Mouse (Mus musculus): ENCODE measurements around the gene Zdhhc6. TPM values are rescaled to one million over a fixed set of nuclear protein-coding genes. Genes with fewer than 3 reads are reported as not detected.

Gene Zdhhc6
- polyA plus RNA-seq, 1 experiment: 65.9 TPM

DNA sequence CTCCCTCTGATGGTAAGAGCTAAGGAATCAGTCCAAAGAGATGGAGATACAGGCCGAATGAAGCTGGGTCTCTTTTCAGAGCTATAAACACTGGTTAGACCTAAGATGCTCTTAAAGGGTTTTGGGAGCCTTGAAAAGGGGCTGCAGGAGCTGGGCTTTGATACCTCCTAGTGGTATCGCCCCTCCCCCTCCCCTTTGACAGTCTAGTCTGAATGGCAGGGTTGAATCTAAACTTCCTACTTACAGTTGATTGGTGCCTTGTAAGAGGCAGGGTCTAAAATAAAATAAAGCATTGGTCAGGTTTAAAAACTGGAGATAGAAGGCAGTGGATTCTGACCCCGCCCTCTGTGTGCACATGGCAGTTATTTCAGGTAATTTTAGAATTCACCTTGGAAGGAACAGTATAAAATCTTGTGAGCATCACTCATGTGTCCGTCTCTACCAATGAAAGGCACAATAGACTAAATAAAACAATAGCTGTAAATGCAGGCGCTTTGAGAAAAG is 61.3 kb downstream of the Zdhhc6 start:
- Histone ChIP-seq H3K36me3 (ENCODE audit: control insufficient read depth, insufficient read depth, low read length, poor library complexity, severe bottlenecking) (no peaks in the 10 kb centered on the region), H3K4me3 (ENCODE audit: low read depth, low read length) (no peak overlapping the region), H3K27ac (ENCODE audit: insufficient read depth, low read length) (no peak overlapping the region), H3K9ac (ENCODE audit: low read depth, poor library complexity, severe bottlenecking) (peak overlapping the region; percentile 82), H3K9me3 (replicated peaks; ENCODE audit: control insufficient read depth, insufficient read depth, low read length, poor library complexity, severe bottlenecking) (peaks cover 3% of the 10 kb centered on the region), H3K27me3 (ENCODE audit: control insufficient read depth, insufficient read depth, low read length, poor library complexity, severe bottlenecking) (no peaks in the 10 kb centered on the region), H3K4me1 (ENCODE audit: control insufficient read depth, insufficient read depth, low read length) (peaks cover 2% of the 10 kb centered on the region)
- TF ChIP-seq EP300 (IDR thresholded peaks at IDR 0.05; ENCODE audit: insufficient read depth, low read depth, low read length) (no peak), CTCF (IDR thresholded peaks at IDR 0.05; ENCODE audit: low read depth, low read length) (no peak), POLR2A (IDR thresholded peaks at IDR 0.05; ENCODE audit: insufficient read depth, low read length) (no peak)

DNA sequence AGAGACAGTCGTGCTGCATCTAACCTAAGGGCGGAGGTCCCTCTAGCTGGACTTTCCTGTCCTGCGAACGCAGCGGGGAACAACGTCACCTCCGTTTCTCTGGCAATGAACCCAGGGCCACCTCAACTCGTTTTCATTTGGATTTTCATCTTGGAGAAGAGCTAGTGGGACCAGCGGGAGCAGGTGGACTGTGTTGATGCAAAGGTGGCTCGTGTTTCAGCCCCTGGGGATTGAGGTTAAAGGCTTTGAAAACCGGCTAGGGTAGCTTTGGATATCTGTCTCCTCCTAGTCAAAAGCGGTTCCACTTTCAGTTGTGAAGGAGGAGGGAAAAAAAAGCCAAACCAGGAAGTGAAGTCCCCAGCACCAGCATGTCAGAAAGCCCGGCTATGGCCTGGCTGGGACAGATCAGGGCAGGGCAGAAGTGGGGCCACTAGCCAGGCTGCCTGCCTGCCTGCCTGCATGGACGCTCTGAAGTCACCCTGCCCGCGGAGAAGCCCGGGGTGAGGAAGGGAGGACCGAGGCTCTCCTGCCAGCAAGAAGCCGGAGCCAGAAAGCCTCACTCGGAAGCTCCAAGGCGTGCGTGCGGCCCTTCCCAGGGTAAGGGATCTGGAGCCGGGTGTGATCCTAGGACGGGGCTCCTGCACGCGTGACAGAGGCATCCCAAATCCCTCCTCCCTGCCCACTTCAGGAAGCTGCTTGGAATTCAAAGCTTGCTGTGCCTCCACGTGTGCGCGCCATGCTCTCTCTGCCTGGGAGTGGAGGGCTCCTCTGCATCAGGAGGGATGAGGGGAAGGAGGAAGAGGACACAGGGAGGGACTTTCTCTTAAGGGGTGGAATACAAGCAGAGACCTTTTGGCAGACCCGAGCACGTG is 62.0 kb downstream of the Zdhhc6 start:
- no peak for TF ChIP-seq EP300 (IDR thresholded peaks at IDR 0.05; ENCODE audit: insufficient read depth, low read depth, low read length)
- no peak for TF ChIP-seq CTCF (IDR thresholded peaks at IDR 0.05; ENCODE audit: low read depth, low read length)
- TF ChIP-seq POLR2A (IDR thresholded peaks at IDR 0.05; ENCODE audit: insufficient read depth, low read length): no peak
- Histone ChIP-seq H3K27ac (ENCODE audit: insufficient read depth, low read length) (peak overlapping the region; percentile 58), H3K9ac (ENCODE audit: low read depth, poor library complexity, severe bottlenecking) (peak overlapping the region; percentile 82)

DNA sequence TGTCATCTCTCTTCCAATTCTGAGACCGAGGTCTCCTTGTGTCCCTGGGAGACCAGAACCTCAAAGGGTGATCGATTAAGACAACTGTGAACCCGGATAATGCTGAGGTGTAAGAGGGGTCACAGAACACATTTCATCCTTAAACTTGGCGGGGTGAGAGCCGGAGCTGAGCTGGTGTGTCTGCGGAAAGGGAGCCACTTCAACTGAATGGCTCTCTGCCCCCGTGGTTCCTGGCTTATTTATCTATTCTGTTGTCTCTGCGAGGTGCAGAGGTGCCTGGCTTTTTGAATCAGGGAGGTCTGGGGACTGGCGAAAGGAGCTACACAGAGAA is 62.6 kb downstream of the Zdhhc6 start:
- peak overlapping the region; percentile 82 for H3K9ac ChIP-seq (ENCODE audit: low read depth, poor library complexity, severe bottlenecking)
- H3K27ac ChIP-seq (ENCODE audit: insufficient read depth, low read length): no peak overlapping the region
- peak overlapping the region; percentile 85 for H3K4me3 ChIP-seq (ENCODE audit: low read depth, low read length)
- no peaks in the 10 kb centered on the region for H3K27me3 ChIP-seq (ENCODE audit: control insufficient read depth, insufficient read depth, low read length, poor library complexity, severe bottlenecking)
- peaks cover 2% of the 10 kb centered on the region for H3K4me1 ChIP-seq (ENCODE audit: control insufficient read depth, insufficient read depth, low read length)
- H3K36me3 ChIP-seq (ENCODE audit: control insufficient read depth, insufficient read depth, low read length, poor library complexity, severe bottlenecking): no peaks in the 10 kb centered on the region
- TF ChIP-seq CTCF (IDR thresholded peaks at IDR 0.05; ENCODE audit: low read depth, low read length) (no peak), POLR2A (IDR thresholded peaks at IDR 0.05; ENCODE audit: insufficient read depth, low read length) (no peak), EP300 (IDR thresholded peaks at IDR 0.05; ENCODE audit: insufficient read depth, low read depth, low read length) (no peak)
- peaks cover 3% of the 10 kb centered on the region for H3K9me3 ChIP-seq (replicated peaks; ENCODE audit: control insufficient read depth, insufficient read depth, low read length, poor library complexity, severe bottlenecking)

More for the DNA sequence above, 62.0 kb downstream of the Zdhhc6 start:
- H3K9me3 ChIP-seq (replicated peaks; ENCODE audit: control insufficient read depth, insufficient read depth, low read length, poor library complexity, severe bottlenecking): peaks cover 3% of the 10 kb centered on the region
- H3K4me3 ChIP-seq (ENCODE audit: low read depth, low read length): peak overlapping the region; percentile 85
- H3K4me1 ChIP-seq (ENCODE audit: control insufficient read depth, insufficient read depth, low read length): peaks cover 2% of the 10 kb centered on the region
- H3K27me3 ChIP-seq (ENCODE audit: control insufficient read depth, insufficient read depth, low read length, poor library complexity, severe bottlenecking): no peaks in the 10 kb centered on the region
- H3K36me3 ChIP-seq (ENCODE audit: control insufficient read depth, insufficient read depth, low read length, poor library complexity, severe bottlenecking): no peaks in the 10 kb centered on the region

DNA sequence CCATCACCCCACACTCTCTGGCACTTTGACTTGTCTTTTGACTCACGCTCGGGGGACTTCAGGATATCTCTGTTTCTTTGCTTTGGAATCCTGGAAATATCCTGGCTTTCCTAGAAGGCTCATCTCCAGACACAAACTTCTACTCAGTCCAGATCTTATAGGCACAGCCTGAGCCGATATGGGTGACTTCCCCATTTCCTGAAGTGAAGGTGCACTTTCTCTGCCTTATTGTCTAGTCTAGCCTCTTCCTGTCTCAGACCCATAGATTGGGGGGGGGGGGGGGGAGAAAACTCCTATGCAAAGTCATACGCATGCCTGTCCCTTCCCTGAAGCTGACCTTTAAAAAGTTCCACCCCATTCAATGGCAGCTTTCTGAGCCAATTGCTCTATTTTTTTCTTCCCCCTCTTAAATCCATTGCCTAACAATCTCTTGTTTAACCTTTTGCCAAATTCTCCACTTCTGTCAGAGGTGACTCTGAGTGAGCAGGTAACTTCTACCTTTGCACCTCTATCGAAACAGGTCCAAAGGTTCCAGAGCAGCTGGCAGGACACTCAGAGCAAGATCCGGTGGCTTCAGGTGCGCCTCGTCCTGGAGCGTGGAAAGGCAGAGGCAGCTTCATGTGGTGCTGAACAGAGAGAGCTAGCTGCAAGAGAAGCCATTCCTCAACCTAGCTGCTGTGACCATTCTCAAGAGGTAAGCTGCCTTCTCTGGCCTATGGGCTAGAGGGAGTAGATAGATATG is 64.3 kb downstream of the Zdhhc6 start, which contains the start of gene Acsl5:
Gene Acsl5, plus strand, starts transcription at position 556 of the 742 bp plus-strand sequence.
- Histone ChIP-seq H3K4me1 (ENCODE audit: control insufficient read depth, insufficient read depth, low read length) (peaks cover 2% of the 10 kb centered on the region), H3K36me3 (ENCODE audit: control insufficient read depth, insufficient read depth, low read length, poor library complexity, severe bottlenecking) (no peaks in the 10 kb centered on the region), H3K27ac (ENCODE audit: insufficient read depth, low read length) (no peak within 1 kb of the TSS), H3K9ac (ENCODE audit: low read depth, poor library complexity, severe bottlenecking) (no peak within 1 kb of the TSS), H3K9me3 (replicated peaks; ENCODE audit: control insufficient read depth, insufficient read depth, low read length, poor library complexity, severe bottlenecking) (peaks cover 3% of the 10 kb centered on the region), H3K27me3 (ENCODE audit: control insufficient read depth, insufficient read depth, low read length, poor library complexity, severe bottlenecking) (no peaks in the 10 kb centered on the region), H3K4me3 (ENCODE audit: low read depth, low read length) (no peak within 1 kb of the TSS)
- TF ChIP-seq CTCF (IDR thresholded peaks at IDR 0.05; ENCODE audit: low read depth, low read length) (no peak), POLR2A (IDR thresholded peaks at IDR 0.05; ENCODE audit: insufficient read depth, low read length) (no peak), EP300 (IDR thresholded peaks at IDR 0.05; ENCODE audit: insufficient read depth, low read depth, low read length) (no peak)

DNA sequence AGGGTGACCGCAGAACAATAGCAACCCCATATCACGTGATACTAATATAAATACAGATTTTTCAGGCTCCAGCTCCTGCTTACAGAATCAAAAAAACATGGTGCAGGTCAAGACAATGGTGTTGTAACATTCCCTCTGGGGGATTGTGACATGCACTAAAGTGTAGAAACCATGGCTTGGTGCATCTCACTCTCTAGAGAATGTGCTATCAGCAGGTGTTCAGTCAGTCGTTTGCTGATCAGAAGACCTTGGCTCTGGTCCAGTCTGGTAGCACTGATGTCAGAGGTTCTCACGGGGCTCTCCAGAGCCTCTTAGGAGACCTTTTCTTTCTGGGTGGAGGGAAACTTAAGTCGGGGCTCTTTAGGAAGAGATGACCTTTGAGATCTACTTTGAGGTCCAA is 65.4 kb downstream of the Zdhhc6 start:
- Histone ChIP-seq H3K27ac (ENCODE audit: insufficient read depth, low read length) (no peak overlapping the region), H3K27me3 (ENCODE audit: control insufficient read depth, insufficient read depth, low read length, poor library complexity, severe bottlenecking) (no peaks in the 10 kb centered on the region), H3K9ac (ENCODE audit: low read depth, poor library complexity, severe bottlenecking) (no peak overlapping the region), H3K4me1 (ENCODE audit: control insufficient read depth, insufficient read depth, low read length) (peaks cover 2% of the 10 kb centered on the region), H3K4me3 (ENCODE audit: low read depth, low read length) (no peak overlapping the region), H3K9me3 (replicated peaks; ENCODE audit: control insufficient read depth, insufficient read depth, low read length, poor library complexity, severe bottlenecking) (peaks cover 3% of the 10 kb centered on the region), H3K36me3 (ENCODE audit: control insufficient read depth, insufficient read depth, low read length, poor library complexity, severe bottlenecking) (no peaks in the 10 kb centered on the region)
- TF ChIP-seq EP300 (IDR thresholded peaks at IDR 0.05; ENCODE audit: insufficient read depth, low read depth, low read length) (no peak), POLR2A (IDR thresholded peaks at IDR 0.05; ENCODE audit: insufficient read depth, low read length) (no peak), CTCF (IDR thresholded peaks at IDR 0.05; ENCODE audit: low read depth, low read length) (no peak)
